Mouse (Mus musculus) megakaryocyte, embryonic 14.5 days (primary cell): ENCODE data around the gene Foxn4.

Experiments
- FLI1 ChIP-seq: IDR thresholded peaks from 2 replicates; pipeline ENCODE4 v1.6.1; 2012; ENCODE audit warnings: low read length, inconsistent platforms, mixed read lengths
- GATA1 ChIP-seq: IDR thresholded peaks from 3 replicates; pipeline ENCODE4 v1.6.1; 2012; ENCODE audit warnings: mixed read lengths, low read length, inconsistent platforms, borderline replicate concordance

GRCm38 (mm10) chr5:114261494-114261893 lies 12.1 kb downstream of the Foxn4 start:
- no peak for TF ChIP-seq GATA1
- TF ChIP-seq FLI1: no peak
